Mouse (Mus musculus): Measurements from ENCODE around the gene Cryab. TPM values are rescaled to one million over a fixed set of nuclear protein-coding genes. Genes with fewer than 3 reads are reported as not detected.

Cryab gene
- polyA plus RNA-seq (2016; fragmentation: Nextera tagmentation; extraction: Ambion mirVana) = 12.8 and 17.5 TPM in 2 replicates

GRCm38 (mm10) chr9:50751323-50751722, at the start of gene Cryab:
Cryab (plus strand) TSS chr9:50751325.
- ATAC-seq (ENCODE audit: low FRiP score, low read depth) = no peak
- peaks cover under 1% of the 10 kb centered on the region; the same call in 1 of the 2 replicates for H3K4me1 ChIP-seq
- 78% methylated on average over 22 of the region's 22 CpGs for WGBS

DNA sequence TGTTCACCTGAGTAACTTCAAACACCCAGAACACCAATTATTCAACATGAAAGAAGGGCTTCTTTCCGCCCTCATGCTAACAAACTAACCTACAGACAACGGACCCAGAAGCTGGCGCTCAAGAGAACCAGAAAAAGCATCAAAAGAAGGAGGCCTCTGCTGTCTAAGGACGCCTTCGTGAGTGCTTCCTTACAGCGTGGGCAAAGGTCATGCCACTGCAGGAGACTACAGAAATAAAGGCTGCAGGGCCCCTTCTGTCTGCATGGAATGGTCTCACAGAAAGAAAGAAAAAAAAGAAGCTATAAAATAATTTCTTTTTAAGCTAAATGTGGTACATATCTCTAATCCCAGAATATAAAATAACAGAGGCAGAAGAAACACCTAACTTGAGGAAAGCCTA, 46.2 kb upstream of the Cryab start:
- 28% methylated on average over 6 of the region's 6 CpGs for WGBS
- Histone ChIP-seq H3K4me3 (no peak overlapping the region), H3K36me3 (peaks cover 24% of the 10 kb centered on the region), H3K9me3 (no peaks in the 10 kb centered on the region), H3K9ac (no peak overlapping the region), H3K4me2 (replicated peaks) (no peak overlapping the region), H3K27ac (no peak overlapping the region), H3K27me3 (replicated peaks) (peaks cover 11% of the 10 kb centered on the region), H3K4me1 (no peaks in the 10 kb centered on the region)
- ATAC-seq (ENCODE audit: low FRiP score, low read depth) = no peak

More at GRCm38 (mm10) chr9:50751323-50751722, at the start of gene Cryab:
- Histone ChIP-seq H3K4me3 (no peak within 1 kb of the TSS), H3K27ac (no peak within 1 kb of the TSS), H3K9me3 (no peaks in the 10 kb centered on the region), H3K9ac (0 out of 2 replicates have a peak within 1 kb of the TSS, but pooled peaks have one; percentile 8), H3K27me3 (replicated peaks) (no peaks in the 10 kb centered on the region; the same call in 1 of the 2 replicates), H3K4me2 (replicated peaks) (no peak within 1 kb of the TSS), H3K36me3 (no peaks in the 10 kb centered on the region)

GRCm38 (mm10) chr9:50709108-50709507, 42.0 kb upstream of the Cryab start:
- Histone ChIP-seq H3K9ac (no peak overlapping the region), H3K4me2 (replicated peaks) (no peak overlapping the region), H3K27me3 (replicated peaks) (no peaks in the 10 kb centered on the region), H3K27ac (no peak overlapping the region), H3K4me1 (no peaks in the 10 kb centered on the region), H3K9me3 (no peaks in the 10 kb centered on the region), H3K4me3 (no peak overlapping the region), H3K36me3 (peaks cover 27% of the 10 kb centered on the region)
- ATAC-seq (ENCODE audit: low FRiP score, low read depth) = no peak
- WGBS = 36% methylated on average over 2 of the region's 2 CpGs

DNA sequence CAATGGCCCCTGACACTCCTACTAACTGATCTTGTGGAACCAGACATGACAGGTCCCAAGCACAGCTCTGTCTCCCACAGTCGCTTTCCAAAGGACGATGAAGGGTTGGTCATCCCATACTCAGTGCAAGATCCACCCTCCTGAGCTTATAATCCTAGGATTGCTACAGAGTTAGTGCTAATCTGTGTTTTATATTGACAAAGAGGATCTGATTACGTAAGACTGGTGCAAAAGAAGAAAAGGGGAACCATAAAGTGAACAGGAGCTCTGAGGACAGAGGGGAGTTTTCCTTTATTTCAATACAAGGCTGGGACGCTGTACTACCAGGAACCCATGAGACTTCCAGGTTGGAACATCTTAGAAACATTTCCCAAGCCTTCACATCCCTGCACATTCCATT, 39.8 kb upstream of the Cryab start:
- H3K4me2 ChIP-seq (replicated peaks) = no peak overlapping the region
- H3K4me1 ChIP-seq = no peaks in the 10 kb centered on the region
- WGBS = 91% methylated on average over 4 of the region's 4 CpGs
- no peak overlapping the region for H3K9ac ChIP-seq
- no peak for ATAC-seq (ENCODE audit: low FRiP score, low read depth)
- no peak overlapping the region for H3K27ac ChIP-seq
- H3K4me3 ChIP-seq = no peak overlapping the region
- no peaks in the 10 kb centered on the region for H3K27me3 ChIP-seq (replicated peaks)
- H3K36me3 ChIP-seq = peaks cover 27% of the 10 kb centered on the region
- H3K9me3 ChIP-seq = no peaks in the 10 kb centered on the region

DNA sequence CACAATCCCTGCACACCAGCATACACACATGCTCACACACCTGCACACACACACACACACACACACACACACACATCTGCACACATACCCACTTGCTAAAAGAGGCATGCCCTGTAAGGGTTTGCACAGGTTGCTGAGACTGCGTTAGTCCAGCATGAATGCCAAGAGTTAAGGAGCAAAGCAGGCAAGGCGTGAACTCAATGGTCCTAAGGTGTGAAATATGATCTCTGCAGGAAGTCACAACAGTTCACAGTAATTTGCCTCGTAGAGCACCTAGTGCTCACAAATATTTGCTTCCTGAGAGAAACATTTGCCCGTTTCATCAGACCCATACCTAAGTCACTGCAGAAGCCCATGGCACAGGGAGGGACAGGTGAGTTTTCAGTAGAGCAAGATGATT, 36.9 kb upstream of the Cryab start:
- Histone ChIP-seq H3K4me2 (replicated peaks) (no peak overlapping the region), H3K36me3 (peaks cover 13% of the 10 kb centered on the region; the same call in 1 of the 2 replicates), H3K27me3 (replicated peaks) (no peaks in the 10 kb centered on the region), H3K9me3 (no peaks in the 10 kb centered on the region), H3K9ac (no peak overlapping the region), H3K27ac (no peak overlapping the region), H3K4me1 (no peaks in the 10 kb centered on the region), H3K4me3 (no peak overlapping the region)
- ATAC-seq (ENCODE audit: low FRiP score, low read depth) = no peak
- WGBS = 56% methylated on average over 4 of the region's 4 CpGs

GRCm38 (mm10) chr9:50718878-50719277, 32.2 kb upstream of the Cryab start:
- ATAC-seq (ENCODE audit: low FRiP score, low read depth) = no peak
- H3K4me1 ChIP-seq = peaks cover 22% of the 10 kb centered on the region
- WGBS = 83% methylated on average over 4 of the region's 4 CpGs
- H3K9ac ChIP-seq = no peak overlapping the region
- H3K4me3 ChIP-seq = no peak overlapping the region
- no peaks in the 10 kb centered on the region for H3K36me3 ChIP-seq
- no peak overlapping the region for H3K27ac ChIP-seq
- H3K9me3 ChIP-seq = no peaks in the 10 kb centered on the region
- no peaks in the 10 kb centered on the region for H3K27me3 ChIP-seq (replicated peaks)
- H3K4me2 ChIP-seq (replicated peaks) = no peak overlapping the region

- WGBS = 32% methylated on average over 12 of the region's 12 CpGs
- Histone ChIP-seq H3K9ac (no peak overlapping the region), H3K4me1 (peaks cover 41% of the 10 kb centered on the region), H3K27ac (no peak overlapping the region), H3K4me2 (replicated peaks) (0 out of 2 replicates have a peak overlapping the region, but pooled peaks have one; percentile 4), H3K4me3 (no peak overlapping the region), H3K36me3 (no peaks in the 10 kb centered on the region), H3K27me3 (replicated peaks) (no peaks in the 10 kb centered on the region), H3K9me3 (no peaks in the 10 kb centered on the region)
- no peak for ATAC-seq (ENCODE audit: low FRiP score, low read depth)
These were observed 30.1 kb upstream of the Cryab start for GRCm38 (mm10) chr9:50721061-50721460.

DNA sequence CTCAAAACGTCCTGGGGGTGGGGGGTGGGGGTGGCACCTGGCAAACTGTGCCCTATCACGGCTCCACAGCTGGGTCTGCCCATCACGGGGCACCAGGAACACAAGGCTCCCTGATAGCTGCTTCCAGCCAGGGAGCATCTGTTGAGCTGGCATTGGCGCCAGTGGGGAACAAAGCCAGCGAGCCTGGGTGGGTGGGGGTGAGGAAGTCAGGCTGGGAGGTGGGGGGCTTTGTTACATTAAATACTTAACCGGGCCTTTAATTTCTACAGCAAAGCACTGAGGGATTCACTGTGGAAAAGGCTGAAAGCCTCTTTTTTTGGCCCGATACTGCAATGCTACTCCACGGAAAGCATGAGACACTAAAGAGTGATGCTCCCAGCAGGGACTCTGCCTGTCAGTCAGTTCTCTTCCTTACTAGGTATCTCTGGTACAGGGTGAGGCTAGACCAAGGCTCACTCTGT, 28.6 kb upstream of the Cryab start:
- H3K4me1 ChIP-seq = peaks cover 54% of the 10 kb centered on the region
- no peak for ATAC-seq (ENCODE audit: low FRiP score, low read depth)
- no peaks in the 10 kb centered on the region for H3K27me3 ChIP-seq (replicated peaks)
- H3K4me3 ChIP-seq = no peak overlapping the region
- H3K27ac ChIP-seq = no peak overlapping the region
- H3K9me3 ChIP-seq = no peaks in the 10 kb centered on the region
- 36% methylated on average over 8 of the region's 8 CpGs for WGBS
- no peak overlapping the region for H3K9ac ChIP-seq
- H3K36me3 ChIP-seq = no peaks in the 10 kb centered on the region
- no peak overlapping the region; the same call in 1 of the 2 replicates for H3K4me2 ChIP-seq (replicated peaks)

GRCm38 (mm10) chr9:50723406-50723805, 27.7 kb upstream of the Cryab start:
- no peak overlapping the region for H3K4me3 ChIP-seq
- no peak overlapping the region for H3K9ac ChIP-seq
- H3K36me3 ChIP-seq = no peaks in the 10 kb centered on the region

GRCm38 (mm10) chr9:50724147-50724546, 27.0 kb upstream of the Cryab start:
- H3K4me2 ChIP-seq (replicated peaks) = peak overlapping the region; percentile 41
- no peaks in the 10 kb centered on the region for H3K27me3 ChIP-seq (replicated peaks)
- no peak for ATAC-seq (ENCODE audit: low FRiP score, low read depth)
- 90% methylated on average over 2 of the region's 2 CpGs for WGBS
- H3K9ac ChIP-seq = 0 out of 2 replicates have a peak overlapping the region, but pooled peaks have one; percentile 5
- no peak overlapping the region for H3K4me3 ChIP-seq
- no peak overlapping the region for H3K27ac ChIP-seq
- no peaks in the 10 kb centered on the region for H3K9me3 ChIP-seq
- peaks cover 61% of the 10 kb centered on the region for H3K4me1 ChIP-seq
- no peaks in the 10 kb centered on the region for H3K36me3 ChIP-seq

More at GRCm38 (mm10) chr9:50723406-50723805, 27.7 kb upstream of the Cryab start:
- Histone ChIP-seq H3K27ac (no peak overlapping the region; the same call in 1 of the 2 replicates), H3K4me1 (peaks cover 61% of the 10 kb centered on the region), H3K4me2 (replicated peaks) (peak overlapping the region; percentile 35), H3K27me3 (replicated peaks) (no peaks in the 10 kb centered on the region), H3K9me3 (no peaks in the 10 kb centered on the region)
- 54% methylated on average over 7 of the region's 7 CpGs for WGBS
- ATAC-seq (ENCODE audit: low FRiP score, low read depth) = no peak

DNA sequence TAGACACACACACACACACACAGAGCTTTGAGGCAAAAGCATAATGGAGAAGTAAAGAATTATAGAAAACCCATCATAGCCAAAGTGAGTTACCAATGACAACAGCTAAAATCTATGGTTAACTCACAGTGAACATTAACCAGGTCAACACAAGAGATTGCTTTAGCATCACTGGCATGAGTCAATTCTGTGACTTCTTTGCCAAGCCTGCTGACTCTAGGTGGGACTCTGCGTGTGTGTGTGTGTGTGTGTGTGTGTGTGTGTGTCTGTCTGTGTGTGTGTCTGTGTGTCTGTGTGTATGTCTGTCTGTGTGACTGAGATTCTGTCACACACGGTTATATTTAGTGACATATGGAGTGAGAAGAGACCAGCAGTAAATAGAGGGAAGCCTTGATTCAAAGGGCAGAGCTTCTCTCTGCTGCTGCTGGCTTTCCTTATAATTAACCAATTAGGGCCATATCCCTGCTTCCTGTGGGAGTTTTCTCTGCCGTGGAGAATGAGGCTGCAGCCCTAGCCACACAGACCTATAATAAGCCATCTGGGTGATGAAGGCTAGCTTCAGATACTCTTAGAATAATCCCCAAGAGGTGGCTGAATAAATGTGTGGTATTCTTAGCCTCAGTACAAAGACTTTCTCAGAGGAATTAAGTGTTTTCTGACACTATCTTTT, 26.3 kb upstream of the Cryab start:
- ATAC-seq (ENCODE audit: low FRiP score, low read depth) = no peak
- Histone ChIP-seq H3K27ac (0 out of 2 replicates have a peak overlapping the region, but pooled peaks have one; percentile 15), H3K36me3 (no peaks in the 10 kb centered on the region), H3K27me3 (replicated peaks) (no peaks in the 10 kb centered on the region), H3K4me3 (no peak overlapping the region), H3K4me1 (peaks cover 61% of the 10 kb centered on the region), H3K4me2 (replicated peaks) (peak overlapping the region; percentile 41), H3K9me3 (no peaks in the 10 kb centered on the region), H3K9ac (0 out of 2 replicates have a peak overlapping the region, but pooled peaks have one; percentile 8)
- WGBS = 36% methylated on average over 3 of the region's 3 CpGs

- peak overlapping the region; percentile 37; the same call in 1 of the 2 replicates for H3K27ac ChIP-seq
- H3K9ac ChIP-seq = no peak overlapping the region; the same call in 1 of the 2 replicates
- ATAC-seq (ENCODE audit: low FRiP score, low read depth) = no peak
- H3K4me1 ChIP-seq = peaks cover 59% of the 10 kb centered on the region
- H3K4me3 ChIP-seq = peak overlapping the region; percentile 68; the same call in 1 of the 2 replicates
- no peaks in the 10 kb centered on the region for H3K36me3 ChIP-seq
- H3K9me3 ChIP-seq = no peaks in the 10 kb centered on the region
- H3K4me2 ChIP-seq (replicated peaks) = peak overlapping the region; percentile 88
- WGBS = 42% methylated on average over 8 of the region's 8 CpGs
- no peaks in the 10 kb centered on the region for H3K27me3 ChIP-seq (replicated peaks)
These were observed 25.1 kb upstream of the Cryab start for GRCm38 (mm10) chr9:50725921-50726590.

All from neural tube, embryonic 12.5 days (tissue).